Mouse (Mus musculus): Measurements from ENCODE around the gene Olfm2.

- TF ChIP-seq CTCF (IDR thresholded peaks at IDR 0.05; ENCODE audit: low read depth) (no peak), EP300 (optimal IDR thresholded peaks at IDR 0.05) (no peak)
Observed at GRCm38 (mm10) chr9:20682389-20682722, 63.8 kb downstream of the Olfm2 start.

All from stomach, postnatal 0 days (tissue).